Mouse (Mus musculus) brain, adult 2 months (tissue): ENCODE results near the gene Tsen2.

ENCODE experiments used
- DNase-seq: peaks from one replicate; pipeline ENCODE4 v3.0.0; 2011; ENCODE audit warnings: low read depth, low spot score

The Tsen2 gene

DNA sequence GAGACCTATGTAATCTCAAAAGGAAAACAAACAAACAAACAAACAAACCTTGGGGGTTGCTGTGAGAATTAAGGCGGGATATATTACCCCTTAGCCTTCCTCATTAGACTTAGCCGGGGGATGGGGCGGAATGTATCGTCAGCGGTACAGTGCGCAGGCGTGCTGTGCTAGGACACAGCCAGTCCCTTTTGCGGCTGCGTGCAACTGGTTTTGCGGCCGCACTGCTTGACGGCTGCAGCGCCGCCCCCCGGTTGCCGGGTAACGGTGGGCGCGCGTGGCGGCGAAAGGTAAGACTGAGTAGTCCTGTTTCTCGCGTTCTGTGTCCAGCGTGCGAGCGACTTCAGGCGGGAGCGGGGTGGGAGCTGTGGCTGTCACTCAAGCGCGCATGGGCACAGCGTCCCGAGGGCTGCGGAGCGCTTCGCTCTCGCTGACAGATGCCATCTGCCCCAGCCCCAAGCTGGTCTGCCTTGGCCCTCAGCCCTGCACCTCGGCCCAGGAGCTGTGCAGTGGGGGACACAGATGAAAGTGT, at the start of gene Tsen2:
Gene Tsen2, plus strand, starts transcription at position 223 of the 529 bp plus-strand sequence.
- peak; percentile 97 for DNase-seq

- DNase-seq, result no peak
Measured at GRCm38 (mm10) chr6:115499540-115499939, 44.9 kb upstream of the Tsen2 start.

DNA sequence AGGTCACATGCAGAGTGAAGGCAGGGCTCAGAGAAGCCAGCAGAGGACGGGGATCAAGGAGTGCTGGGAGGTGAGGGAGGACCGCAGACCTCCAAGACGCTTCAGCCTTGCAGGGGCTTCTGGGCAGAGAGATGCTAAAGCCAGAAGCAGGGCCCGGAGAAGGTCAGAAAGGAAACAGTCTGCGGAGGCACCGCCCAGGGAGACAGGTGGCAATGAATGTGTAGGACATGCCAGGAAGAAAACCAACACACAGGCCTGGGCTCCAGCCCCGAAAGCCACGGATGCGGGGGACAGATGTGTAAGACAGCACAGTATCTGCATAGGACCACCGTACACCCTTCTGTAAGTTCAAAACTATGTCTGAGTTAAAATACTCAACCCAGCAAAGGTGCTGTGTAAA, 44.2 kb upstream of the Tsen2 start:
- no peak for DNase-seq

GRCm38 (mm10) chr6:115501131-115501530, 43.3 kb upstream of the Tsen2 start:
- no peak for DNase-seq

- no peak for DNase-seq
Measured at GRCm38 (mm10) chr6:115503038-115503437, 41.4 kb upstream of the Tsen2 start.

DNA sequence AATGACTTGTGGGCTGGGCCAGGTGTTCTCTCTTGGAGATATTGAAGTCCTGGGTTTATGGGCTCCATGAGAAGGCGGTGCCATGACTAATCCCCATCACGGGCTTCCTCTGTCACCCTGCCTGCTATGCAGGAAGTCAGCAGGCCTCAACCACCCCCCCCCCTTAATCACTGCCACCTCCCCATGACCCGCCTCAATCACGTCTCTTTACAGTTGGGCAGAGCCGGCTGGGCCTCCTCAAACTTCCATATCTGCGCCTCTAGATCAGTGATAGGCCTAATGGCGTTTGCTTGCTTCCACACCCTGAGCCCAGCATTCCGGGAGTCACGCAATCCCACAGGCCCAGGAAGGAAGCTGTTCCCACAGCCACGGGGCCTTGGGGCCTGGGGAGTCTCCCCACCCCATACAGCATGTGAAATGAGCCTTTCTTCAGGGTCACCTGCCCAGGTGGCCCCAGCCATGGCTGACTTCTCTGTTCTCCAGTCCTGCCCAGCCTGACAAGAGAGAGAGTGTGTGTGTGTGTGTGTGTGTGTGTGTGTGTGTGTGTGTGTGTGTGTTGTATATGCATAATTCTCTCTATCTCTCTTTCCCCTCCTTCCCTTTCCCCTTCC, 40.8 kb upstream of the Tsen2 start:
- no peak for DNase-seq

- no peak for DNase-seq
Measured at GRCm38 (mm10) chr6:115504160-115504558, 40.3 kb upstream of the Tsen2 start.

GRCm38 (mm10) chr6:115504915-115505314, 39.5 kb upstream of the Tsen2 start:
- DNase-seq, result peak; percentile 63

- no peak for DNase-seq
Measured at GRCm38 (mm10) chr6:115506425-115506824, 38.0 kb upstream of the Tsen2 start.

DNA sequence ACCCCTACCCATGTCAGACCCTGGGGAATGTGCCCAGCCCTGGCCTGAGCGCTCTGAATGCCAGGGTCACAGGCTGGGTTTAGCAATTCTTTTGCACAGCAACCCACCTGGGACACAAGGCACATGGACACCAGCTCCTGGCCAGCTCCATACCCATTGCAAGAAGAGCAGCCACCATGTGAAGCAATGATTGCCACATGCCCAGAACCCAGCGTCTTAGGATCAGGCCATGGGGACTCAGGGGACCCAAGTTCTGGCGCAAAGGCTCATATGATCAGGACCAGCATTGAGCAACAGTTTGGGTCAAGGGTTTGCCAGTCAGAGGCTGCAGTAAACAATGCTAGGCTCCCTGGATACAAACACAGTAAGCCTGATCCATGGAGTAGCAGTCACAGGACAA, 33.0 kb upstream of the Tsen2 start:
- no peak for DNase-seq

- DNase-seq, result no peak
Measured at GRCm38 (mm10) chr6:115513207-115513606, 31.3 kb upstream of the Tsen2 start.

DNA sequence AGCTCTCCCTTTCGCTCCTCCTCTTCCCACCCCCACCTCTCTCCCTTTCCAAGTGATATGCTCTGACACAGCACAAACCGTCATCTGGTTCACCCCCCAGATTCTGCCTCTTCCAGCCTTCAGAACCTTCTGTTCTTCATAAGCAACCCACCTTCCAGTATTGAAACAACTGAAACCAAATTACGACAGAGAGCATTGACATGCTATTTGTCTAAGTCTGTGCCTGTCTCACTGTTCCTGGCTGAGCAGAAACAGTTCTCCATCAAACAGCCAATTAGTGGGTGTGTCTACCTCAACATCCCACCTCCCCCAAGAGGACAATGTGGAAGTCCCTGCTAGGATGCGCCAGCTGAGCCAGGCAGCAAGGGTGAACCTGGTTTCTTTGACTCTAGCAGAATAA, 26.6 kb upstream of the Tsen2 start:
- peak; percentile 68 for DNase-seq

DNA sequence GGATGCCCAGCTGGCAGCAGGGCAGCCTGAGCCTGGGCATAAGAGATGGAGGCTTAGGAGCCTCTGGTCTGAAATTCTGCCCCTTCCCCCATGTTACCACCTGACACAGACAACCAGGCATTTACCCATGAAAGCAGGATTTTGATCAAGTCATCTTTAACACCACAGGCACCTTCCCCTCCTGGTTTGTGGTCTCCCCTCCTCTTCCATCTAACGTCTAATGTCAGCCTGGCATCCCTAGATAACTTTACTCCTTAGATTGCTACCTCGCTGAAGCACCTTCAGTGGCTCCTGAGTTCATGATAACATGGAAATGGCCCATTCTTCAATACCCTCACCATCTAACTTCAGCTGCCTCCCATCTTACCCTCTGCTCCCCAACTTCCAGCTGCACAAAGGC, 26.1 kb upstream of the Tsen2 start:
- no peak for DNase-seq

DNA sequence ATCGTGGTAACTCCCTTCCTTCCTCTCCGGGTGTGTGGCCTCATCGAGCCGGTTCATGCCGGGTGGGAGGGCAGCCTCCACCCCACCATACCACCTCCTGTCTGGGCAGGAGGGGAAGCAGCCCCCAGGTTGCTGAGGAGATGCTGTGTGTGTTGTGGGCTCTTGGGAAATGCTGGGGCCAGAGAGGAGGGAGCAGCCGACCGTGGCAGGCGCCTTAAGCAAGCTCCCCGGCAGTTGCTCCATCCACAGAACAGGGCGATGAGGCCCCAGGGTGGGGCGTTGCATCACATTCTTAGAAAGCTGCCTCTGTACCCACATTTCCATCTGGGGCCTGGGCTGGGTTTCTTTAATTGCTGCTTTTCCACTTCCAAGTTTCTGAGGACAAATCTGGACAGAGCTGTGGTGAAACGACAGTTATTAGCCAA, 25.2 kb upstream of the Tsen2 start:
- DNase-seq, result no peak

DNA sequence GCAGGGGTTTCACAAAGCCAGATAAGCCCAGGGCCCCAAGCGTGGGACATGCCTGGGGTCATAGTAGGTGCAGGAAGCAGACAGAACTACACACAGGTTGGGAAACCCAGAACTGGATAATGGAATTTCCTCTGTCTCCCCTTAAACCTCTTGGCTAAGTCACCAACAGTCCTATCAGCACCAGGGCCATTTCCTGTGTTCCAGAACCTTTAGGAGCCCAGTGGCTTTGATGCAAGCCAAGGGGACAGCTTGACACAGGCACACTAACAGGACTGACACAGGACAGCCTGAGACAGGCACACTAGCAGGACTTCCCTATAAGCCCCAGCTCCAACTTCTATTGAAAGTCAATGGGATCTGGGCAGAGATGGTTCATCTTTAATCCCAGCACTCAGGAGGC, 22.5 kb upstream of the Tsen2 start:
- DNase-seq, result no peak

- no peak for DNase-seq
Measured at GRCm38 (mm10) chr6:115522691-115523146, 21.7 kb upstream of the Tsen2 start.

DNA sequence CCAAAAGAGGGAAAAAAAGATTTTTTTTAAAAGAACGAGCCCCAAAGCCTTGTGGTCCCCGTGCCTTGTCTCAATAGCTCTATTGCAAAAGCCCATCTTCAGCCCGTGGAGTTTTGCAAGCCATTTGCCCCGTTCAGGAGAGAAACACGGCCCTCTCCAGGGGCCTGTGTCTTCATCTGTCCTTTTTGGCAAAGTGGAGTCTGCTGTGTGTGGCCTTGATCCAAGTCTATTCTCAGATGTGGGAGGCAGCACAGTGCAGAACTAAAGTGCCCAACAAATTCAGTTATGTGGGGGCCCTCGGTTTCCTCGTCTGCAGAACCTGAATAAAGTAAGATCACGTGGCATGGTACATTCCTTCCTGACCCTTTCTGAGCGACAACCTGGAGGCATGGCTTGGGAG, 21.3 kb upstream of the Tsen2 start:
- DNase-seq, result peak; percentile 91

DNA sequence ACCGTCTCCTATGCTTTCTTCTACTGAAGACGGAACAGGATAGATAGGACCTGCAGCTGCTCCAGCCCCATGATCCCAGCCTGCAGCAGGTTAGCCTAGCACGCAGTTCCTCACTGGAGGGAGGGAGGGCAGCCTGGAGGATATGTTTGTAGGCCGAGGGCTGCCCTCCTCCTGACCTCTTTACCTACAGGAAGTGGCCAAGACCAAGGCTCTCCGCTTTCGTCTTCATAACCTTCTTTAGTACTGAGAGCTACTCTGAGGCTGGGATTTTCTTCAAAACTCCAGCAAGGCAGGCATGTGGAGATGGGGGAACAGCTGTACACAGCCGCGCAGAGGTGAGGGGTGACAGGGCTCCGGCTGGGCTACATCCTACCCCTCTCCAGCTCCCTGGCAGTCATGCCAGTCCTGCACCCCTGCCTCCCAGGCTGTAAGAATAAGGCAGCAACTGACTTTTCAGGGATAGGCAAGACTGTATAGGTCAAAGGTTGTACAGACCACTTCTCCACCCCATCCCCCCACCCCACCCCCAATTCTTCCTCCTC, 19.9 kb upstream of the Tsen2 start:
- no peak for DNase-seq

- DNase-seq, result no peak
Measured at GRCm38 (mm10) chr6:115527418-115527817, 17.0 kb upstream of the Tsen2 start.

DNA sequence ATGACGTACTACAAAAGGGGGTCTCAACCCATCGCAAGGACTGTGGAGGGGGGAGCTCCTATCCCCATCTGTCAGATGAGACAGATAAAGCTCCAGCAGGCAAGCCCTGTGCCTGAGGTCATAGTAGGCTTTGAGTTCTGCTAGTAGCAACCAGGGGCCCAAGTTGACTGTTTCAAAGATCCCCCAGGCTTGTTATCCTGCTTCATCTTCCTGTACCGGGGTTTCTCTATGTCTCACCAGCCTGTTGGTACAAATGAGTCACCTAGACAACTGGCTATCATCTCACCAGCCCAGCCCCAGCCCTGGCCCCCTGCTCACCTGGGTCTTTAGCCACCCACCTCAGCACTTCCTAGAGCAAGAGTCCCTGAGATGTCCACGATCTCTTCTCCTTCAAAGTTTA, 16.1 kb upstream of the Tsen2 start:
- no peak for DNase-seq

- DNase-seq, result peak; percentile 53
Measured at GRCm38 (mm10) chr6:115534617-115535016, 9.8 kb upstream of the Tsen2 start.

DNA sequence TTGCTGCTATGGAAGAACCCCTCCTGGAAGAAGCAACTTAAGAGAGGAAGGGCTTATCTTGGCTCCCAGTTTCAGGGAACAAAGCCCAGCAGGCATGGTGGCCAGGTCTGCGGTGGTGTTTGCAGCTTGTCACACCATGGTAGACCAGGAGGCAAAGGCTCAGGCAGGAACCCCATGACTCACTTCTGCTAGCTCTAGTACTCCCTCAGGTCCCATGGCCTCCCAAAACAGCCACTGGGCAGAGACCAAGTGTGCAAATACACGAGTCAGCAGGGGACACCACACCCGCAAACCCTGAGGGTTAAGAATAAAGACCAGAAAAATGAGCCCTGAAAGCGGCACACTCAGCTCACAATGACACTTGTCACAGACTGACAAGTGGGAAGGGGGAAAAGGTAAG, 8.3 kb upstream of the Tsen2 start:
- DNase-seq, result no peak

- DNase-seq, result peak; percentile 88
Measured at GRCm38 (mm10) chr6:115538645-115539429, 5.6 kb upstream of the Tsen2 start.
